In genomic region chr11:95513461-95514297, GRCm38 (mm10) we compare ENCODE assay signal across 8 mouse cellular contexts. TPM values are rescaled to one million over a fixed set of nuclear protein-coding genes. Genes with fewer than 3 reads are reported as not detected.
A peak's percentile ranks its signal among the peaks of the same experiment; 100 is the strongest.
DNase-seq lines count a peak whose midpoint lies in the region; ATAC-seq and TF ChIP-seq lines count a peak whose summit lies in the region.
"Had no signal": no experiment of that assay in that cellular context is flagged by ENCODE, and none has a peak within 500 bp of the region (broad histone marks: within the 10 kb centered on the region; RNA-seq: fewer than 3 reads in every experiment).

No protein-coding gene starts in this region.

- peak; percentile 24 for DNase-seq in embryo, embryonic 10 days (ENCODE audit: low spot score)
- no peak for DNase-seq in heart, postnatal 0 days (ENCODE audit: low spot score)
- no peak for DNase-seq in layer of hippocampus, adult 11-12 months (ENCODE audit: low spot score)
- DNase-seq in layer of hippocampus, adult 18-20 months (ENCODE audit: low spot score in 2 of 2), result no peak

- TF ChIP-seq EP300 in heart, postnatal 0 days (IDR thresholded peaks at IDR 0.05; ENCODE audit: low read depth), result no peak

- ATAC-seq in megakaryocyte, adult 5-6 weeks (ENCODE audit: poor library complexity, severe bottlenecking), result no peak
- ATAC-seq in heart, postnatal 0 days (ENCODE audit: insufficient read depth, low read depth), result peak; percentile 19; the same call in 1 of the 2 replicates
- ATAC-seq in liver, embryonic 15.5 days (ENCODE audit: insufficient read depth), result no peak

- no peaks in the 10 kb centered on the region for H3K9me3 ChIP-seq in megakaryocyte, embryonic 14.5 days
- no peaks in the 10 kb centered on the region for H3K9me3 ChIP-seq in heart, postnatal 0 days (replicated peaks; ENCODE audit: control insufficient read depth, low read length)
- no peaks in the 10 kb centered on the region for H3K9me3 ChIP-seq in liver, embryonic 15.5 days (replicated peaks)

- peaks cover 40% of the 10 kb centered on the region for H3K4me1 ChIP-seq in megakaryocyte, embryonic 14.5 days
- H3K4me1 ChIP-seq in heart, postnatal 0 days (ENCODE audit: control insufficient read depth, insufficient read depth), result no peaks in the 10 kb centered on the region
- peaks cover 16% of the 10 kb centered on the region for H3K4me1 ChIP-seq in liver, embryonic 15.5 days (replicated peaks)

- under 1% methylated on average over 59 of the region's 66 CpGs for WGBS in heart, postnatal 0 days
- 2% methylated on average over 64 of the region's 66 CpGs for WGBS in liver, embryonic 15.5 days (ENCODE audit: insufficient replicate concordance)

- no peak overlapping the region for H3K27ac ChIP-seq in heart, postnatal 0 days (ENCODE audit: low read depth)
- H3K27ac ChIP-seq in liver, embryonic 15.5 days (replicated peaks), result no peak overlapping the region

- H3K4me3 ChIP-seq in megakaryocyte, embryonic 14.5 days (replicated peaks), result peak overlapping the region; percentile 90
- peak overlapping the region; percentile 54 for H3K4me3 ChIP-seq in heart, postnatal 0 days (ENCODE audit: low read depth, low read length)
- peak overlapping the region; percentile 45 for H3K4me3 ChIP-seq in liver, embryonic 15.5 days (replicated peaks)

- peak overlapping the region; percentile 87 for H3K4me2 ChIP-seq in heart, postnatal 0 days (ENCODE audit: low read depth, low read length)
- peak overlapping the region; percentile 69 for H3K4me2 ChIP-seq in liver, embryonic 15.5 days

- H3K36me3 ChIP-seq in megakaryocyte, embryonic 14.5 days (replicated peaks; ENCODE audit: low read length), result no peaks in the 10 kb centered on the region
- H3K36me3 ChIP-seq in heart, postnatal 0 days (replicated peaks; ENCODE audit: control insufficient read depth, insufficient read depth, low read length), result no peaks in the 10 kb centered on the region
- no peaks in the 10 kb centered on the region for H3K36me3 ChIP-seq in liver, embryonic 15.5 days (replicated peaks)

- no peak for TF ChIP-seq CTCF in heart, postnatal 0 days (IDR thresholded peaks at IDR 0.05; ENCODE audit: low read depth)

- peaks cover 93% of the 10 kb centered on the region for H3K27me3 ChIP-seq in megakaryocyte, embryonic 14.5 days (replicated peaks)
- peaks cover 53% of the 10 kb centered on the region for H3K27me3 ChIP-seq in heart, postnatal 0 days (ENCODE audit: control insufficient read depth, insufficient read depth, low read length)
- peaks cover 85% of the 10 kb centered on the region for H3K27me3 ChIP-seq in liver, embryonic 15.5 days

- H3K9ac ChIP-seq in heart, postnatal 0 days (replicated peaks; ENCODE audit: low read depth, low read length), result peak overlapping the region; percentile 41
- no peak overlapping the region for H3K9ac ChIP-seq in liver, embryonic 15.5 days

RNA-seq across cellular contexts. Expression of gene Nxph3, which starts 0.7 kb away (rescaled TPM):
- polyA plus RNA-seq in megakaryocyte, embryonic 14.5 days (2012; ENCODE audit: insufficient read depth, low replicate concordance), result 0.04 TPM in 1 of 2 replicates, not detected in the other
- not detected in 2 replicates for total RNA-seq in megakaryocyte, adult 5-6 weeks (2015)
- not detected in 2 replicates for total RNA-seq in megakaryocyte, adult 5-6 weeks (2017)
- total RNA-seq in heart, postnatal 0 days (2014; rRNA removed; ENCODE audit: low replicate concordance), result not detected in 2 replicates
- 0.08 and 0.14 TPM in 2 replicates for polyA plus RNA-seq in heart, postnatal 0 days (2015; fragmentation: Nextera tagmentation; extraction: Ambion mirVana)
- polyA plus RNA-seq in liver, embryonic 15.5 days (2015; fragmentation: Nextera tagmentation; extraction: Ambion mirVana), result 0.03 TPM in 1 of 2 replicates, not detected in the other
- total RNA-seq in layer of hippocampus, adult 18-20 months (2021), result 10 to 100 TPM; 16.5 to 26.3 TPM
- total RNA-seq: common myeloid progenitor, adult 5-6 weeks had no signal

Comparison
In these comparisons a context has a peak if more than half of its experiments do, and no peak if none do; other contexts are left out.
1. RNA of gene Nxph3, which starts 0.7 kb away (total RNA-seq): 16.5 to 26.3 TPM in layer of hippocampus, adult 18-20 months; not detected in megakaryocyte, adult 5-6 weeks and not detected in heart, postnatal 0 days; every median in the first group is over 10 times any median in the second.
2. Peak in every context shown above with its lines, with median percentiles within 50 percentile points of each other: H3K4me3 ChIP-seq.